Mouse (Mus musculus): ENCODE results near the gene Ubap1. TPM values are rescaled to one million over a fixed set of nuclear protein-coding genes. Genes with fewer than 3 reads are reported as not detected.

Gene Ubap1
- polyA plus RNA-seq, 1 experiment from 2014 or later: 42.0 TPM

DNA sequence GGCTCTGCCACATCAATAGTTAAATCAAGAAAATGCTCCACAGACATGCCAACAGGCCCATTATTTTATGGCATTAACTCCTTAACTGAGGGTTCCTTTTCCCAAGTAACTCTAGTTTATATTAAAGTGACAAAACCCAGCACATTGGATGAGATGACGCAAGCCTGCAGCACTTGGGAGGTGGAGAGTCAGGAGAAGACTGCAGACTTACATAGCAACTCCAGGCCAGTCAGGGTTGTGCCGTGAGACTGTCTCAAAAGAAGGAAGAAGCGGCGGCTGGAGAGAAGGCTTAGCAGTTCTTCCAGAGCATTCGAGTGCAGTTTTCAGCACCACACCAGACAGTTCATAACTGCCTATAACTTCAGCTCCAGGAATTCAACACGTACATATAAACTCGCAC, 10.6 kb downstream of the Ubap1 start:
- TF ChIP-seq CTCF (IDR thresholded peaks at IDR 0.05; ENCODE audit: low read depth) (no peak), EP300 (optimal IDR thresholded peaks at IDR 0.05) (no peak)
- no peaks in the 10 kb centered on the region; the same call in 1 of the 2 replicates for H3K36me3 ChIP-seq (ENCODE audit: control insufficient read depth, insufficient read depth, low read length)
- H3K4me2 ChIP-seq (replicated peaks; ENCODE audit: low read depth): no peak overlapping the region
- no peaks in the 10 kb centered on the region for H3K9me3 ChIP-seq (ENCODE audit: control insufficient read depth, low read length)
- no peak overlapping the region for H3K27ac ChIP-seq (replicated peaks)
- H3K27me3 ChIP-seq (ENCODE audit: control insufficient read depth, insufficient read depth, low read length): no peaks in the 10 kb centered on the region
- ATAC-seq (ENCODE audit: low FRiP score, low TSS enrichment) (no peak), DNase-seq (ENCODE audit: low spot score) (no peak)
- H3K4me1 ChIP-seq (replicated peaks; ENCODE audit: control insufficient read depth, insufficient read depth): no peaks in the 10 kb centered on the region
- H3K4me3 ChIP-seq (ENCODE audit: low read depth, low read length): no peak overlapping the region
- WGBS: 68% methylated on average over 7 of the region's 7 CpGs
- H3K9ac ChIP-seq (ENCODE audit: low read length): no peak overlapping the region

DNA sequence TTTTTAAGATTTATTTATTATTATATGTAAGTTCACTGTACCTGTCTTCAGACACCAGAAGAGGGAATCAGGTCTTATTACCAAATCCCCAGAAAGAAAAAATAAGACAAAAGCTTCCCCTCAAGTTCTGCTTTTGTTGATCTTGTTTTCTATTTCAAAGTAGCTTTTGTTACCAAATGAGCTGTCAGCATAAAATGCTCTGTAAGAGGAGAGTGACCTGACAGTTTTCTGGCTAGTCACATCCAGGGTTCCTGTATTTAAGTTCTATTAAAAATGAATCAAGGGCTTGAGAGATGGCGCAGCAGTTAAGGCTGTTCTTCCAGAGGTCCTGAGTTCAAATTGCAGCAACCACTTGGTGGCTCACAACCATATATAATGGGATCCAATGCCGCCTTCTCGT, 12.3 kb downstream of the Ubap1 start:
- no peak for TF ChIP-seq CTCF (IDR thresholded peaks at IDR 0.05; ENCODE audit: low read depth)
- TF ChIP-seq EP300 (optimal IDR thresholded peaks at IDR 0.05): no peak
- no peak overlapping the region for H3K9ac ChIP-seq (ENCODE audit: low read length)
- H3K4me2 ChIP-seq (replicated peaks; ENCODE audit: low read depth): no peak overlapping the region
- ATAC-seq (ENCODE audit: low FRiP score, low TSS enrichment) (no peak), DNase-seq (ENCODE audit: low spot score) (no peak)
- 91% methylated on average over 3 of the region's 3 CpGs for WGBS
- H3K27me3 ChIP-seq (ENCODE audit: control insufficient read depth, insufficient read depth, low read length): no peaks in the 10 kb centered on the region
- no peak overlapping the region for H3K27ac ChIP-seq (replicated peaks)
- no peaks in the 10 kb centered on the region for H3K4me1 ChIP-seq (replicated peaks; ENCODE audit: control insufficient read depth, insufficient read depth)
- no peaks in the 10 kb centered on the region; the same call in 1 of the 2 replicates for H3K36me3 ChIP-seq (ENCODE audit: control insufficient read depth, insufficient read depth, low read length)
- no peaks in the 10 kb centered on the region for H3K9me3 ChIP-seq (ENCODE audit: control insufficient read depth, low read length)
- H3K4me3 ChIP-seq (ENCODE audit: low read depth, low read length): no peak overlapping the region

DNA sequence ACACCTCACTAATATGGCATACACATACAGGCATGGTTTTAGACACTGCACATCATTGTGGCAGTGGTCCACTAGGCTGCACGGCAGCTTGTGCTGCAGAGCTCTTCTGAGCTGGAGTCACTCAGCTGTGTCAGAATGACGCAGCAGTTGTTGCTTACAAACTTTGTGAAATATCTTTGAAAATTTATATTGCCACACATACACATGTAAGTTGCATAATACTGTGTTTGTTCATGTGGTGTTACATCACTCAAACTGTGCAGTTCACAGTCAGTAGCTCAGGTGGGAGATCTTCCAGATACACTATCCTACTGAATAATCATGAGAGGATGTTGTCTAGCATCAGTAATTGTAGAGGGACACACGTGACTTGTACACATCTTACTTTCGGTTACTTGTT, 19.4 kb downstream of the Ubap1 start:
- H3K4me2 ChIP-seq (replicated peaks; ENCODE audit: low read depth): no peak overlapping the region
- DNase-seq (ENCODE audit: low spot score) (no peak), ATAC-seq (ENCODE audit: low FRiP score, low TSS enrichment) (no peak)
- H3K9ac ChIP-seq (ENCODE audit: low read length): no peak overlapping the region
- WGBS: 86% methylated on average over 4 of the region's 4 CpGs
- 0 out of 2 replicates have a peak, but pooled peaks cover 8% of the 10 kb centered on the region for H3K36me3 ChIP-seq (ENCODE audit: control insufficient read depth, insufficient read depth, low read length)
- no peak overlapping the region for H3K27ac ChIP-seq (replicated peaks)
- H3K27me3 ChIP-seq (ENCODE audit: control insufficient read depth, insufficient read depth, low read length): no peaks in the 10 kb centered on the region
- no peak overlapping the region for H3K4me3 ChIP-seq (ENCODE audit: low read depth, low read length)
- TF ChIP-seq CTCF (IDR thresholded peaks at IDR 0.05; ENCODE audit: low read depth) (no peak), EP300 (optimal IDR thresholded peaks at IDR 0.05) (no peak)
- no peaks in the 10 kb centered on the region for H3K9me3 ChIP-seq (ENCODE audit: control insufficient read depth, low read length)
- H3K4me1 ChIP-seq (replicated peaks; ENCODE audit: control insufficient read depth, insufficient read depth): no peaks in the 10 kb centered on the region

DNA sequence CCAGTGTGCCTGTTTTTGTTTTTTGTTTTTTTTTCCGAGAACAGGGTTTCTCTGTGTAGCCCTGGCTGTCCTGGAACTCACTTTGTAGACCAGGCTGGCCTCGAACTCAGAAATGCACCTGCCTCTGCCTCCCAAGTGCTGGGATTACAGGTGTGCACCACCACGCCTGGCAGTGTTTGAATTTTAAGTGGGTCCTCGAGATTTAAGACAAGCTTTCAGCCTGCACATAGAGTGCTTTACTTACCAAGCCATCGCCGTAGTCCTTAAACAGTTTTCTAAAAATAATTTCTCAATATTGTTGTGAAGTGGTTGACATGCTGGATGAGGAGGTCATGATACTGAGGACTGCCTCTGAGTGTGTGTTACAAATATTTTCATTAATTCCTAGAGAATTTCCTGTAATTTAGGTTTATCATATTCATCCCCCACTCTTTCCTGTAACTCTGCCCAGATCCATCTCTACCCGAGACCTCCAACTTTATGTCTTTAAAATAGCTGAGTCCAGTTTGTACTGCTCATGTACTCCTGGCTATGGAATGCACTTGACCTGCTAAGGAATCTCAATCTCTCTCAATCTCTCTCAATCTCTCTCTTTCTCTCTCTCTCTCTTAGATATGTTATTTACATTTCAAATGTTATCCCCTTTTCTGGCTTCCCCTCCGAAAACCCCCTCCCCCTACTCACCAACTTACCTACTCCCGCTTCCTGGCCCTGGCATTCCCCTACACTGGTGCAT, 21.1 kb downstream of the Ubap1 start:
- WGBS: 90% methylated on average over 9 of the region's 9 CpGs

DNA sequence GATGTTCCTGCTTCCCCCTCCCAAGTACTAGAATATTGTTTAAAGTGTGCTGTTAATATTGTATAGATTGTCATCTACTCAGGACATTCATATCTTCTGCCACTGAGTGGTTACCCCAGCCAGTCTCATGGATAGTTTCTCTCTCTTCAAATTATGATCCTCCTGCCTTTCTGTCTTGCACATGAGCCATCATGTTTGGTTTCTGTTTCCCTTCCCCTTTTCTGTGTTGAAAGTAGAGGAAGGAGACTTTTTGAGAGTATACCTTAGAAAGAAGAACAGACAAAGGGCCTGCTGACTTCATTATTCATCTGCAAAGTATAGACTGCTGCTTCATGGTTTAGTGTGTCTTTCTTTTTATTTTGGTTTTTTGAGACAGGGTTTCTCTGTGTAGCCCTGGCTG, 28.8 kb downstream of the Ubap1 start:
- Histone ChIP-seq H3K36me3 (ENCODE audit: control insufficient read depth, insufficient read depth, low read length) (peaks cover 27% of the 10 kb centered on the region), H3K4me3 (ENCODE audit: low read depth, low read length) (no peak overlapping the region), H3K4me2 (replicated peaks; ENCODE audit: low read depth) (no peak overlapping the region), H3K9ac (ENCODE audit: low read length) (no peak overlapping the region), H3K27me3 (ENCODE audit: control insufficient read depth, insufficient read depth, low read length) (no peaks in the 10 kb centered on the region), H3K4me1 (replicated peaks; ENCODE audit: control insufficient read depth, insufficient read depth) (no peaks in the 10 kb centered on the region), H3K27ac (replicated peaks) (no peak overlapping the region), H3K9me3 (ENCODE audit: control insufficient read depth, low read length) (no peaks in the 10 kb centered on the region)
- DNase-seq (ENCODE audit: low spot score) (no peak), ATAC-seq (ENCODE audit: low FRiP score, low TSS enrichment) (no peak)
- no peak for TF ChIP-seq EP300 (optimal IDR thresholded peaks at IDR 0.05)
- TF ChIP-seq CTCF (IDR thresholded peaks at IDR 0.05; ENCODE audit: low read depth): no peak

More for the DNA sequence above, 21.1 kb downstream of the Ubap1 start:
- Histone ChIP-seq H3K9me3 (ENCODE audit: control insufficient read depth, low read length) (no peaks in the 10 kb centered on the region), H3K36me3 (ENCODE audit: control insufficient read depth, insufficient read depth, low read length) (0 out of 2 replicates have a peak, but pooled peaks cover 10% of the 10 kb centered on the region), H3K9ac (ENCODE audit: low read length) (no peak overlapping the region), H3K27me3 (ENCODE audit: control insufficient read depth, insufficient read depth, low read length) (no peaks in the 10 kb centered on the region), H3K4me3 (ENCODE audit: low read depth, low read length) (no peak overlapping the region), H3K4me1 (replicated peaks; ENCODE audit: control insufficient read depth, insufficient read depth) (no peaks in the 10 kb centered on the region), H3K4me2 (replicated peaks; ENCODE audit: low read depth) (no peak overlapping the region), H3K27ac (replicated peaks) (no peak overlapping the region)
- no peak for ATAC-seq (ENCODE audit: low FRiP score, low TSS enrichment)
- TF ChIP-seq EP300 (optimal IDR thresholded peaks at IDR 0.05) (no peak), CTCF (IDR thresholded peaks at IDR 0.05; ENCODE audit: low read depth) (no peak)
- DNase-seq (ENCODE audit: low spot score): no peak

DNA sequence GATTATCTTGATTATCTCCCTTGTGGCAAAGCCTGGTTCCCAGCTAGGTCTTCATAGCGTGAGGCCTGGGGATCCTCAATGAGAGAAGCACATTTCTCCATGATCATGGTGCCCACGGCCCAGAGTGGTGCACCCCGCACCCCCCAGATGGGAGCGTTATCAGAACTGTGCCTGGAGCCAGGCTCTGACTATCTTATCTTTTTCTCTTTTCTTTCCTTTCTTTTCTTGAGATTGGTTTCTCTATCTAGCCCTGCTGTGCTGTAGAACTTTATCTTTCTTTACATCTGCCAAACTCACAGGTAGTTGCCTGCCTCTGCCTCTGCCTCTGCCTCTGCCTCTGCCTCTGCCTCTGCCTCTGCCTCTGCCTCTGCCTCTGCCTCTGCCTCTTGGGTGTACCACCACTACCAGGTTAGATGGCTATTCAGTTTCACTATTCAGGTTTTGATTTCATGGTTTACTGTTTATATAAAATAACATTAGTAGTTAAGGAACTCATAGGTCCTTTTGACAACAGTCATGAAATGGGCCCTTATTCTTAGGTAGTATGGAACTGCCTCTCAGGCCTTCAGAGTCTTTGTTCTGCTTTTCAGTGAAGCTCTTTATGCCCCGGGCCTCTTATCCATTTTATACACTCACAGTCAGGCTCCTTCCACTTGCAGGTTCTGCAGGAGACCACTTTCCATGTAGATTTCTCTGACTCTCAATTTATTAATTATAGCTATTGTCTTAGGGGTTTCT, 32.6 kb downstream of the Ubap1 start:
- TF ChIP-seq EP300 (optimal IDR thresholded peaks at IDR 0.05) (no peak), CTCF (IDR thresholded peaks at IDR 0.05; ENCODE audit: low read depth) (no peak)
- DNase-seq (ENCODE audit: low spot score): no peak
- Histone ChIP-seq H3K9ac (ENCODE audit: low read length) (no peak overlapping the region), H3K27ac (replicated peaks) (no peak overlapping the region), H3K4me2 (replicated peaks; ENCODE audit: low read depth) (no peak overlapping the region), H3K36me3 (ENCODE audit: control insufficient read depth, insufficient read depth, low read length) (peaks cover 22% of the 10 kb centered on the region), H3K4me1 (replicated peaks; ENCODE audit: control insufficient read depth, insufficient read depth) (no peaks in the 10 kb centered on the region), H3K9me3 (ENCODE audit: control insufficient read depth, low read length) (no peaks in the 10 kb centered on the region), H3K4me3 (ENCODE audit: low read depth, low read length) (no peak overlapping the region), H3K27me3 (ENCODE audit: control insufficient read depth, insufficient read depth, low read length) (no peaks in the 10 kb centered on the region)
- no peak for ATAC-seq (ENCODE audit: low FRiP score, low TSS enrichment)
- 91% methylated on average over 5 of the region's 5 CpGs for WGBS

Data from stomach, postnatal 0 days (tissue).